In genomic region chr10:60747667-60748212, GRCm38 (mm10) we compare ENCODE assay signal across 10 mouse cellular contexts. TPM values are rescaled to one million over a fixed set of nuclear protein-coding genes. Genes with fewer than 3 reads are reported as not detected.
DNase-seq lines count a peak whose midpoint lies in the region; ATAC-seq lines count a peak whose summit lies in the region.
"Had no signal": no experiment of that assay in that cellular context is flagged by ENCODE, and none has a peak within 500 bp of the region (broad histone marks: within the 10 kb centered on the region; RNA-seq: fewer than 3 reads in every experiment).

No protein-coding gene starts in this region.

- H3K4me3 ChIP-seq in hindbrain, embryonic 15.5 days: no peak overlapping the region
- no peak overlapping the region for H3K4me3 ChIP-seq in midbrain, embryonic 14.5 days (replicated peaks; ENCODE audit: low read depth, low read length)
- H3K4me3 ChIP-seq: lung, embryonic 15.5 days had no signal

- 88% methylated on average over 6 of the region's 6 CpGs for WGBS in hindbrain, embryonic 15.5 days
- WGBS in midbrain, embryonic 14.5 days: 91% methylated on average over 6 of the region's 6 CpGs

- H3K4me2 ChIP-seq in hindbrain, embryonic 15.5 days: no peak overlapping the region
- no peak overlapping the region for H3K4me2 ChIP-seq in midbrain, embryonic 14.5 days (ENCODE audit: low read length)
- H3K4me2 ChIP-seq: lung, embryonic 15.5 days had no signal

- peaks cover 39% of the 10 kb centered on the region for H3K4me1 ChIP-seq in hindbrain, embryonic 15.5 days (replicated peaks)
- H3K4me1 ChIP-seq in midbrain, embryonic 14.5 days (ENCODE audit: control insufficient read depth, insufficient read depth, low read length): peaks cover 3% of the 10 kb centered on the region

- no peak overlapping the region for H3K27ac ChIP-seq in hindbrain, embryonic 15.5 days (replicated peaks)
- no peak overlapping the region for H3K27ac ChIP-seq in midbrain, embryonic 14.5 days (replicated peaks; ENCODE audit: low read depth, low read length)
- H3K27ac ChIP-seq: lung, embryonic 15.5 days had no signal

- no peak for ATAC-seq in hindbrain, embryonic 15.5 days (ENCODE audit: low FRiP score, low read depth)
- ATAC-seq in midbrain, embryonic 14.5 days (ENCODE audit: low FRiP score, low TSS enrichment): no peak
- no peak for ATAC-seq in monocyte, adult 5-6 weeks (replicated peaks; ENCODE audit: insufficient number of reproducible peaks, low FRiP score, low TSS enrichment, poor library complexity, severe bottlenecking)

- H3K27me3 ChIP-seq in hindbrain, embryonic 15.5 days: no peaks in the 10 kb centered on the region
- H3K27me3 ChIP-seq in midbrain, embryonic 14.5 days (ENCODE audit: control insufficient read depth, insufficient read depth, low read length): no peaks in the 10 kb centered on the region
- H3K27me3 ChIP-seq: lung, embryonic 15.5 days had no signal

- H3K36me3 ChIP-seq in hindbrain, embryonic 15.5 days: no peaks in the 10 kb centered on the region
- H3K36me3 ChIP-seq in midbrain, embryonic 14.5 days (ENCODE audit: control insufficient read depth, insufficient read depth, low read length): 0 out of 2 replicates have a peak, but pooled peaks cover 4% of the 10 kb centered on the region
- H3K36me3 ChIP-seq: lung, embryonic 15.5 days had no signal

- H3K9me3 ChIP-seq in hindbrain, embryonic 15.5 days: no peaks in the 10 kb centered on the region
- no peaks in the 10 kb centered on the region for H3K9me3 ChIP-seq in midbrain, embryonic 14.5 days (ENCODE audit: control insufficient read depth, low read length)
- H3K9me3 ChIP-seq: lung, embryonic 15.5 days had no signal

- DNase-seq in kidney, adult 18-20 months: peak; percentile 58
- no peak for DNase-seq in kidney, postnatal 4 days
- DNase-seq in brain, adult 2 months (ENCODE audit: low read depth, low spot score): peak; percentile 58
- no peak for DNase-seq in midbrain, embryonic 14.5 days
- no peak for DNase-seq in cerebellum, postnatal 10 days
- DNase-seq: adrenal gland, postnatal 14 days; cerebellum, adult 9-11 months had no signal

- peak overlapping the region; percentile 20; the same call in 1 of the 2 replicates for H3K9ac ChIP-seq in hindbrain, embryonic 15.5 days
- H3K9ac ChIP-seq in midbrain, embryonic 14.5 days (replicated peaks; ENCODE audit: low read length): peak overlapping the region; percentile 36; the same call in 1 of the 2 replicates
- H3K9ac ChIP-seq: lung, embryonic 15.5 days had no signal

RNA-seq across cellular contexts. Expression of gene Slc29a3, which starts 4.9 kb away (rescaled TPM):
- 10.9 and 12.2 TPM in 2 replicates for polyA plus RNA-seq in hindbrain, embryonic 15.5 days (2015; fragmentation: Nextera tagmentation; extraction: Ambion mirVana)
- polyA plus RNA-seq in midbrain, embryonic 14.5 days (2014; fragmentation: Nextera tagmentation; extraction: Ambion mirVana): 4.8 and 8.5 TPM in 2 replicates
- 5.0 to 8.1 TPM (median 5.5 TPM) in 3 replicates for total RNA-seq in monocyte, adult 5-6 weeks (2017)

RNA-seq across cellular contexts. Expression of gene Cdh23, which starts 51.5 kb away (rescaled TPM):
- 4.9 and 6.9 TPM in 2 replicates for polyA plus RNA-seq in hindbrain, embryonic 15.5 days (2015; fragmentation: Nextera tagmentation; extraction: Ambion mirVana)
- 4.8 and 5.0 TPM in 2 replicates for polyA plus RNA-seq in midbrain, embryonic 14.5 days (2014; fragmentation: Nextera tagmentation; extraction: Ambion mirVana)
- total RNA-seq in monocyte, adult 5-6 weeks (2017): 0.32 to 1.1 TPM in 2 of 3 replicates, not detected in the other

Comparison
In these comparisons a context has a peak if more than half of its experiments do, and no peak if none do; other contexts are left out.
1. DNase-seq: peak in kidney, adult 18-20 months (single experiment) and brain, adult 2 months (single experiment); none in kidney, postnatal 4 days (0 of 2), midbrain, embryonic 14.5 days (single experiment) and cerebellum, postnatal 10 days (0 of 2).